Mouse (Mus musculus) lung, adult 2 months (tissue): Measurements from ENCODE around the gene Nek8.

Experiments used
- CTCF ChIP-seq: fragments of 200-500 bp; IDR thresholded peaks from 2 replicates; pipeline ENCODE4 v1.5.1; 2011; ENCODE audit warnings: mild to moderate bottlenecking, low read length, control low read depth; ENCODE audit not compliant: insufficient read depth
- POLR2A ChIP-seq: fragments of 200-500 bp; IDR thresholded peaks from 2 replicates; pipeline ENCODE4 v1.6.1; 2011; ENCODE audit warnings: low read depth, mild to moderate bottlenecking, control low read depth, low read length, borderline replicate concordance; ENCODE audit errors: extremely low read depth

GRCm38 (mm10) chr11:78204287-78204686 is 27.8 kb upstream of the Nek8 start:
- TF ChIP-seq CTCF (no peak), POLR2A (no peak)
